Mouse (Mus musculus): ENCODE results near the gene Zfx. TPM values are rescaled to one million over a fixed set of nuclear protein-coding genes. Genes with fewer than 3 reads are reported as not detected.

The Zfx gene
- total RNA-seq, 1 experiment from 2014 or later, result 50.7 TPM

- no peak for ATAC-seq (replicated peaks; ENCODE audit: insufficient number of reproducible peaks, low FRiP score, low TSS enrichment, poor library complexity, severe bottlenecking)
These were observed 20.6 kb downstream of the Zfx start for GRCm38 (mm10) chrX:94102938-94103337.

- ATAC-seq (replicated peaks; ENCODE audit: insufficient number of reproducible peaks, low FRiP score, low TSS enrichment, poor library complexity, severe bottlenecking), result no peak
These were observed 22.9 kb downstream of the Zfx start for GRCm38 (mm10) chrX:94100561-94100960.

- no peak for ATAC-seq (replicated peaks; ENCODE audit: insufficient number of reproducible peaks, low FRiP score, low TSS enrichment, poor library complexity, severe bottlenecking)
These were observed 32.5 kb downstream of the Zfx start for GRCm38 (mm10) chrX:94091001-94091400.

GRCm38 (mm10) chrX:94061246-94061645 is 62.3 kb downstream of the Zfx start:
- no peak for ATAC-seq (replicated peaks; ENCODE audit: insufficient number of reproducible peaks, low FRiP score, low TSS enrichment, poor library complexity, severe bottlenecking)

GRCm38 (mm10) chrX:94060751-94061150 is 62.8 kb downstream of the Zfx start:
- ATAC-seq (replicated peaks; ENCODE audit: insufficient number of reproducible peaks, low FRiP score, low TSS enrichment, poor library complexity, severe bottlenecking), result no peak

- ATAC-seq (replicated peaks; ENCODE audit: insufficient number of reproducible peaks, low FRiP score, low TSS enrichment, poor library complexity, severe bottlenecking), result no peak
These were observed 64.8 kb downstream of the Zfx start for GRCm38 (mm10) chrX:94058748-94059147.

GRCm38 (mm10) chrX:94049048-94049447 is 74.5 kb downstream of the Zfx start:
- no peak for ATAC-seq (replicated peaks; ENCODE audit: insufficient number of reproducible peaks, low FRiP score, low TSS enrichment, poor library complexity, severe bottlenecking)

- ATAC-seq (replicated peaks; ENCODE audit: insufficient number of reproducible peaks, low FRiP score, low TSS enrichment, poor library complexity, severe bottlenecking), result no peak
These were observed 75.5 kb downstream of the Zfx start for GRCm38 (mm10) chrX:94048048-94048447.

- no peak for ATAC-seq (replicated peaks; ENCODE audit: insufficient number of reproducible peaks, low FRiP score, low TSS enrichment, poor library complexity, severe bottlenecking)
These were observed 76.1 kb downstream of the Zfx start for GRCm38 (mm10) chrX:94047381-94047780.

- ATAC-seq (replicated peaks; ENCODE audit: insufficient number of reproducible peaks, low FRiP score, low TSS enrichment, poor library complexity, severe bottlenecking), result no peak
These were observed 90.6 kb downstream of the Zfx start for GRCm38 (mm10) chrX:94032937-94033336.

- no peak for ATAC-seq (replicated peaks; ENCODE audit: insufficient number of reproducible peaks, low FRiP score, low TSS enrichment, poor library complexity, severe bottlenecking)
These were observed 93.4 kb downstream of the Zfx start for GRCm38 (mm10) chrX:94030081-94030480.

Other genes starting within 250 kb of the Zfx start
- not detected in 3 replicates for gene AU015836, start 155.0 kb downstream of the Zfx start, total RNA-seq (2017)
- gene Eif2s3x, start 89.2 kb upstream of the Zfx start, total RNA-seq (2017), result 67.6 to 107 TPM (median 71.9 TPM) in 3 replicates
- gene Klhl15, start 110.9 kb upstream of the Zfx start, total RNA-seq (2017), result 8.4 to 10.7 TPM (median 8.6 TPM) in 3 replicates
- gene Fam90a1b, start 243.1 kb upstream of the Zfx start, total RNA-seq (2017), result not detected in 3 replicates
- gene Apoo, start 243.4 kb upstream of the Zfx start, total RNA-seq (2017), result 0.32 to 1.9 TPM (median 0.78 TPM) in 3 replicates

Data from monocyte, adult 5-6 weeks (primary cell).